Comparison of ENCODE assay signal across 12 mouse cellular contexts in the genomic region with DNA sequence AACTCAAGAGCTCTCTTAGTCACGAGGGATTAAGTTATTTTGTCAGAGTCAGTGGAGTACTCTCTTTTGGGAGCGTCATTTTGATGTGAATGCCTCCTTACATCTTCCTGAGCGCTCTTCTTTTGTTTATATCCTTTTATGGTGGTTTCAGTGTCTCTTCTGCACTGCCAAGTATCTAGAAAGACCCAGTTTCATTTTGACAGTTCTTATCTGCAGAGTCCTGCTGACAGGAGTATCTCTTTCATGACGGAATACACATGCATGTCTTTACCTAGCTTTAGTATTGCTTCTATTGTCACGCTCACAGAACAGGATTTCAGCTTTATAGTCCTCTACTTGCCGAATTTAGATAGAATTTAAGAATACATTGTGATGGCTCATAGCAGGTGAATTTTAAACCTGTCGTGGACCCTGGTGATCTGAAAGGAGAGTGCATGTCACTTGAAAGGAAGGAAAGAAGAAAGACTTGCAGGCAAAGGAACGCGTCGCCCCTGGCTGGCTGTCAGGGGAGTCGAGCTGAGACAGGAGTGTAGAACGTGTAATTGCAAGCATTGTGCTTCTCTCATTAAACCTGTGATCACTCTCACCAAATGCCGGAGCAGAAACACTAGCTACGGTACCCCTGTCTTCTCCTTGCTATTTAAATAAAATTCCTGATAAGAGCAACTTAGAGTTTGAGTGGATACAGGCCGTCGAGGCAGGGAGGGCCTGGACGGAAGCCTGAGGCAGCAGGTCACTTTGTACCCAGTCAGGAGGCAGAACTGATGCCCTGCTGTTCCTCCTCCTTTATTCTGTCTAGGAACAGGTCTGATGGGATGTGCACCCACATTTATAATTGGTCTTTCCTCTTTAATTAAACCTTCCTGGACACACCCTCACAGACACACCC.
DNase-seq lines count a peak whose midpoint lies in the region; ATAC-seq and TF ChIP-seq lines count a peak whose summit lies in the region.
"Had no signal": no experiment of that assay in that cellular context is flagged by ENCODE, and none has a peak within 500 bp of the region (broad histone marks: within the 10 kb centered on the region; RNA-seq: fewer than 3 reads in every experiment).

No protein-coding gene starts in this region.

- intact Hi-C loops in left cerebral cortex, postnatal 36 days (cut with DNase I), result no loop called here

- ATAC-seq in heart, embryonic 12.5 days (ENCODE audit: insufficient number of reproducible peaks, low FRiP score), result peak; percentile 36; the same call in 1 of the 2 replicates
- no peak for ATAC-seq in heart, embryonic 11.5 days (replicated peaks; ENCODE audit: insufficient number of reproducible peaks, low FRiP score, low TSS enrichment)
- no peak; the same call in none of the 2 replicates for ATAC-seq in liver, embryonic 16.5 days (ENCODE audit: low read depth)

- DNase-seq in spleen, adult 2 months (ENCODE audit: low read depth in 1 of 2, low spot score in 2 of 2), result no peak
- DNase-seq in spleen, postnatal 36 days (ENCODE audit: low spot score in 2 of 2), result no peak
- no peak for DNase-seq in cerebellum, postnatal 10 days
- no peak for DNase-seq in left cerebral cortex, postnatal 36 days (ENCODE audit: low spot score in 2 of 2)
- DNase-seq: adrenal gland, adult 8-10 months; cerebellum, postnatal 14 days; thymus, postnatal 36 days had no signal

- 49% methylated on average over 17 of the region's 17 CpGs for WGBS in heart, embryonic 12.5 days
- WGBS in heart, embryonic 11.5 days (ENCODE audit: insufficient replicate concordance), result 45% methylated on average over 17 of the region's 17 CpGs
- 86% methylated on average over 17 of the region's 17 CpGs for WGBS in spleen, adult 2 months
- WGBS in liver, embryonic 16.5 days (ENCODE audit: insufficient replicate concordance), result 74% methylated on average over 17 of the region's 17 CpGs

- H3K27ac ChIP-seq in heart, embryonic 12.5 days (ENCODE audit: poor library complexity, severe bottlenecking), result no peak overlapping the region
- no peak overlapping the region for H3K27ac ChIP-seq in heart, embryonic 11.5 days (ENCODE audit: low read depth, low read length)
- H3K27ac ChIP-seq in spleen, adult 2 months (ENCODE audit: insufficient read depth, low read length), result 0 out of 2 replicates have a peak overlapping the region, but pooled peaks have one; percentile 13
- peak overlapping the region; percentile 6; the same call in 1 of the 2 replicates for H3K27ac ChIP-seq in liver, embryonic 16.5 days (ENCODE audit: low read length)
- H3K27ac ChIP-seq: embryonic facial prominence, embryonic 13.5 days; limb, embryonic 12.5 days had no signal

- H3K4me3 ChIP-seq in heart, embryonic 12.5 days, result no peak overlapping the region
- no peak overlapping the region for H3K4me3 ChIP-seq in heart, embryonic 11.5 days (ENCODE audit: low read depth, low read length)
- H3K4me3 ChIP-seq in spleen, adult 2 months (ENCODE audit: extremely low read depth, insufficient read depth, insufficient read length), result no peak overlapping the region
- H3K4me3 ChIP-seq in liver, embryonic 16.5 days (ENCODE audit: low read depth, low read length), result no peak overlapping the region
- H3K4me3 ChIP-seq: embryonic facial prominence, embryonic 13.5 days; limb, embryonic 12.5 days had no signal

- peaks cover 19% of the 10 kb centered on the region for H3K4me1 ChIP-seq in heart, embryonic 12.5 days (replicated peaks)
- peaks cover 13% of the 10 kb centered on the region for H3K4me1 ChIP-seq in heart, embryonic 11.5 days (ENCODE audit: control insufficient read depth, insufficient read depth, low read length)
- H3K4me1 ChIP-seq in spleen, adult 2 months (ENCODE audit: control insufficient read depth, insufficient read depth, insufficient read length), result no peaks in the 10 kb centered on the region; the same call in 1 of the 2 replicates
- H3K4me1 ChIP-seq in liver, embryonic 16.5 days (ENCODE audit: control insufficient read depth, low read depth, low read length), result peaks cover 12% of the 10 kb centered on the region
- H3K4me1 ChIP-seq: limb, embryonic 12.5 days had no signal

- no peak for TF ChIP-seq CTCF in spleen, adult 2 months (IDR thresholded peaks at IDR 0.05; ENCODE audit: extremely low read depth, insufficient read depth, insufficient read length, insufficient replicate concordance)

- peak overlapping the region; percentile 15; the same call in 1 of the 2 replicates for H3K9ac ChIP-seq in heart, embryonic 12.5 days
- no peak overlapping the region for H3K9ac ChIP-seq in heart, embryonic 11.5 days (ENCODE audit: low read depth, low read length)
- no peak overlapping the region for H3K9ac ChIP-seq in liver, embryonic 16.5 days (ENCODE audit: low read depth, low read length)
- H3K9ac ChIP-seq: embryonic facial prominence, embryonic 13.5 days; limb, embryonic 12.5 days had no signal

- peaks cover 18% of the 10 kb centered on the region for H3K36me3 ChIP-seq in heart, embryonic 12.5 days
- no peaks in the 10 kb centered on the region for H3K36me3 ChIP-seq in heart, embryonic 11.5 days (ENCODE audit: control insufficient read depth, insufficient read depth, low read length)
- H3K36me3 ChIP-seq in spleen, adult 2 months (ENCODE audit: control insufficient read depth, insufficient read depth, low read length), result peaks cover 27% of the 10 kb centered on the region
- peaks cover 3% of the 10 kb centered on the region; the same call in 1 of the 2 replicates for H3K36me3 ChIP-seq in liver, embryonic 16.5 days (ENCODE audit: control insufficient read depth, insufficient read depth)

- H3K27me3 ChIP-seq in heart, embryonic 12.5 days (replicated peaks), result no peaks in the 10 kb centered on the region
- H3K27me3 ChIP-seq in heart, embryonic 11.5 days (ENCODE audit: control insufficient read depth, insufficient read depth, low read length), result no peaks in the 10 kb centered on the region
- H3K27me3 ChIP-seq in spleen, adult 2 months (ENCODE audit: control insufficient read depth, insufficient read depth, low read length), result no peaks in the 10 kb centered on the region
- no peaks in the 10 kb centered on the region for H3K27me3 ChIP-seq in liver, embryonic 16.5 days (ENCODE audit: control insufficient read depth, insufficient read depth, low read depth, low read length)
- H3K27me3 ChIP-seq: embryonic facial prominence, embryonic 13.5 days; limb, embryonic 12.5 days had no signal

- H3K4me2 ChIP-seq in heart, embryonic 12.5 days, result peak overlapping the region; percentile 32
- no peak overlapping the region for H3K4me2 ChIP-seq in heart, embryonic 11.5 days
- H3K4me2 ChIP-seq in liver, embryonic 16.5 days (ENCODE audit: low read depth, low read length), result no peak overlapping the region
- H3K4me2 ChIP-seq: embryonic facial prominence, embryonic 13.5 days; limb, embryonic 12.5 days had no signal

- H3K9me3 ChIP-seq in heart, embryonic 12.5 days (replicated peaks), result no peaks in the 10 kb centered on the region
- H3K9me3 ChIP-seq in heart, embryonic 11.5 days (replicated peaks; ENCODE audit: control insufficient read depth, low read length), result no peaks in the 10 kb centered on the region
- H3K9me3 ChIP-seq in liver, embryonic 16.5 days (replicated peaks; ENCODE audit: control insufficient read depth, low read length), result no peaks in the 10 kb centered on the region
- H3K9me3 ChIP-seq: embryonic facial prominence, embryonic 13.5 days; limb, embryonic 12.5 days had no signal

- no peak for TF ChIP-seq POLR2A in spleen, adult 2 months (IDR thresholded peaks at IDR 0.05; ENCODE audit: low read depth, low read length)

Comparison
In these comparisons a context has a peak if more than half of its experiments do, and no peak if none do; other contexts are left out.
1. H3K27ac ChIP-seq: peak in spleen, adult 2 months (single experiment) and liver, embryonic 16.5 days (single experiment); none in heart, embryonic 12.5 days (single experiment) and heart, embryonic 11.5 days (single experiment).